Mouse (Mus musculus) adrenal gland, postnatal 36 days (tissue): ENCODE results near the gene Hoga1. TPM values are rescaled to one million over a fixed set of nuclear protein-coding genes. Genes with fewer than 3 reads are reported as not detected.
"Not testable (repeated sequence)": the region's sequence is repeated elsewhere in the genome, so short reads cannot be mapped to it uniquely, and the experiment has no call there.

Experiments used
- DNase-seq, 2 experiments: peaks; one replicate each; pipeline ENCODE4 v3.0.0; 2021; ENCODE audit warnings: mixed read lengths in 1 of 2
- total RNA-seq, 2 experiments: library from RNA; stranded (reverse); gene quantifications; 2 replicates each; pipeline ENCODE4 v1.2.3; 2021

The Hoga1 gene
- total RNA-seq, 2 experiments from 2014 or later = 4.3 to 6.7 TPM

GRCm38 (mm10) chr19:42069241-42069525 is 23.8 kb downstream of the Hoga1 start:
- DNase-seq = peak; percentile 37 to 65

DNA sequence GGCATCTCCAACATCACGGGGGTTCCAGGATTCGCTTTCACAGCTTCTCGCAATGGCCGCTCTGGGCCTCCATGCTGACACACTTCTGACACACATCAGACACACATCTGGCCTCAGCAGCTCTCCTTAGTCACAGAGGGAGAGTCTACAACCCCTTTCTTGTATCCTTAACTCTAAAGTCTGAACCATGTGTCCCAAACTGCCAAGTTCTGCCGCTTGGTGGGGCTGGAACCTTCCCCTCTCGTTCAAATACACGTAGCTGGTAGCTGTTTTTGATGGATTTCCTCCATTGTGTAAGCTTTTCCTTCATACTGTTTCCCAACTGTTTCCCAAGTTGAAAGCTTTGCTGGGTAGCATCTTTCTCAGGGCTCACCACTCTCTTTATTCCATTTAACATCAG is 25.8 kb downstream of the Hoga1 start:
- no peak for DNase-seq

DNA sequence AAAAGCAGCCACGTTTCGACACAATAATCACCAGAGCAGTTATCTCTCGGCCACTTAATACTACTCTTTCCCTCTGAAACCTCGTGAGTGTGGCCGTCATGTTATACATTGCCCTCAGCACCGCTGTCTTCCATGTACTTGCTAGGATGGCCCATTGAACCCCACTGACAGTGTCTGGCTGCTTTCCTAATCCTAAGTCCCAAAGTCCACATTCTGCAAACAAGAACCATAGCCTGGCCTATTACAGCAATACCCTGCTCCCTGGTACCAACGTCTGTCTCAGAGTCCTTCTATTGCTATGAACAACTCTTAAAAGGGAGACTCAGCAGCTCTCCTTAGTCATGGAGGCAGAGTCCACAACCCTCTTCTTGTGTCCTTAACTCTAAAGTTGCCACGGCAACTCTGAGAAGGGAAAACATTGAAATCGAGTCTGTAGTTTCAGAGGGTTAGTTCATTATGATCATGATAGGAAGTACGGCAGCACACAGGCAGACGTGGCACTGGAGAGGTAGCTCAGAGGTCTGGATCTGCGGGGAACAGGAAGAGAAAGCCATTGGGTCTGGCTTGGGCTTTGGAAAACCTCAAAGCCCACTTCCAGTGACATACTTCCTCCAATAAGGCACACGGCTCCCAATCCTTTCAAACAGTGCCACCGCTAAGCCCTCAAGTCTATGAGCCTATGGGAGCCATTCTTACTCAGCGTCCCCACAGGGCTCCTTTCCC is 26.6 kb downstream of the Hoga1 start:
- DNase-seq = no peak

- DNase-seq = peak; percentile 39 to 46
Measured at GRCm38 (mm10) chr19:42072802-42073201, 27.4 kb downstream of the Hoga1 start.

DNA sequence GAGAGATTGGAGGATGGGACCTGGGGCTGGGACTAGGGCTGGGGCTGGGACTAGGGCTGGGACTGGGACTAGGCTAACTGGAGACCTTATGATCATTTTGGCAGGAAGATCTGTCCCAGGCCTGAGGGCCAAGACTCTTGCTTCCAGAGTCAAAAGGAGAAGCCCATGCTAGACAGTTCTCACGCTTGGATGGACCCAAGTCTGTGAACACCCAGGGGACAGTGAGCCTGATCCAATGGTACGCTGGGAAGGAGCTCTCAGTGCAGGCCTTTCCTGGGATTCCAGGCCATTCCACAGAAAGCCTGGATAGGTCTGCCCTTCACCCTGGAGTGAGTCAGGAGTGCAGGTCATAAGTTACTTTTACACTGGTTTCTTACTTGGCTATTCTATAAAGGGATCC is 29.6 kb downstream of the Hoga1 start:
- DNase-seq = no peak

DNA sequence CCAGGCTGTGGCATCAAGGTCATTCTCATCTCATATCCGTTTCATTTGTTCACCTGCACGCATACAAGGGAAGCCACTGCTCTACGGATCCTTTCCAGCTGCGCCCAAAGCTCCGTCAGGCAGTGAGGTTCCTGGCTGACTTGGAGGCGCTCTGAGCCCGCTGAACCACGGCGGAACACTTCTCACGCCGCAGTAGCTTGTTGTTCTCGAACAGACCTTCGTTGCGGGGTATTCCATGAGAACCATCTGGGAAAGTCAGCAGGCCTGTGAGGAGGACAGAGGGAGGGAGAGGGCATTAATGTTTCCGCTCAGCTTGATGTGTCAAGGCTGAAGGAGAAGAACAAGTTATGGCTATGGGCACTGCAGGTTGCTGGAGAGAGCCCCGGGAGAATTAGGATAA is 30.6 kb downstream of the Hoga1 start:
- DNase-seq = no peak

- DNase-seq = no peak
Measured at GRCm38 (mm10) chr19:42078566-42078965, 33.2 kb downstream of the Hoga1 start.

DNA sequence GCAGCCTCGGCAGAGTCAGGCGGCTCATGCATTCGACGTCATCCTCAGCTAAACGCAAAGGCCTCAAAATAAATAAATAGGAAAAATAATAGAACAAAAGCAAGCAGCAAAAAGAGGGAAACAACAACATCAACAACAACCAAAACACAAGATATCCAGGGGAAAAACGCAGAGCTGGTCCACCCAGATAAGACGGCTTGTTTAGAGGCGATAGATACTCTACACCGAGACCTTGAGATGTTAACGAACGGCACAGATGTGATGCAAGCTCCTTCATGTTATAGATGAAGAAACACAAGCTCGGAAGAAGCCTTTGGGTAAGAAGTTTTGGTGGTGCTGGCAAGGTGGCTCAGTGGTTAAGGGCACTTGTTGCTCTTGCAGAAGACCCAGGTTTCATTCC is 33.6 kb downstream of the Hoga1 start:
- no peak for DNase-seq

- DNase-seq = peak; percentile 38 to 48
Measured at GRCm38 (mm10) chr19:42079950-42080349, 34.5 kb downstream of the Hoga1 start.

GRCm38 (mm10) chr19:42080469-42080868 is 35.1 kb downstream of the Hoga1 start:
- DNase-seq = no peak

- not testable (repeated sequence) for DNase-seq
Measured at GRCm38 (mm10) chr19:42081613-42082012, 36.2 kb downstream of the Hoga1 start.

DNA sequence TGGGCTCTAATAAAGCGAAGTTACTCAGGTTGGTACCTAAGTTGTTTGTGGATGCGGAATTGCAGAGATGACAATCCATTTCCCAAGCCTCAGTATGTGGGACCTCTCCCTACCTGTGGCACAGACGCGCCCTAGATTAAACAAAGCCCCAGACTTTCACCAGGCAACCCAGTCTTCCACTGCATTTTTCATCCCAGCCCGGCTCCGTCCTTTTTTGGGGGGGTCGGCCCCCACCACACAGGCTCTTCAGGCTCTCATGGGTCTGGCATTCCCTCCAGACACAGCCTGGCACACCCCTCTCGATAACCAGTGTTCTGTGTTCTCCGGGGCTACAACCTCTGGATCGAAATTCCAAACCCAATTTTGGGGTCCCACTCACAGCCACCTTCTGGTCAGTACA is 40.3 kb downstream of the Hoga1 start:
- no peak for DNase-seq

DNA sequence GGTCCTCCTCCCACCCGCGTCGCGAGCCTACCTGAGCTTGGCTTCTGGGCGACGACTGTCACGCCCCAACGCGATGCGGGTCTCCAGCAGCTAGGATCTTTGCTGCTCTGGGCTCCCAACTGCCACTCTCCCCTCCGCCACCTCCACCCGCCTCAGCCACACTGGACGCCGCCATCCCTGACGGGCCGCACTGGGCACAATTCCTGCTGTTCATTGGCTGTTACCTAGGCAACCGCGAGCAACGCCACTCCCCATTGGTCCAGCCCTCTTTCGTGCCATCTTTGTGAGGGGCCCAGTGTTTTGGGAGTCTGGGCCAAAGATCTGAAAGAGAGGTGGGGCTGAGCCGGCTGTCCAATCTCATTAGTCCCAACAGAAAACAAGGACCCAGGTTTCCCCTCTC is 40.8 kb downstream of the Hoga1 start, which contains the start of gene Morn4:
Gene Morn4, minus strand, starts transcription at position 192 of the 400 bp plus-strand sequence.
- DNase-seq = peak; percentile 89 to 90

- DNase-seq = peak; percentile 46 to 66
Measured at GRCm38 (mm10) chr19:42089103-42089747, 43.8 kb downstream of the Hoga1 start.

- DNase-seq = peak; percentile 99
Measured at GRCm38 (mm10) chr19:42089748-42090595, 44.6 kb downstream of the Hoga1 start, which contains the start of gene Pi4k2a. Gene Pi4k2a (plus strand): TSS chr19:42090470.

GRCm38 (mm10) chr19:42090637-42091141 is 45.3 kb downstream of the Hoga1 start:
- DNase-seq = no peak

GRCm38 (mm10) chr19:42099406-42099805 is 54.0 kb downstream of the Hoga1 start:
- no peak for DNase-seq

- DNase-seq = no peak
Measured at GRCm38 (mm10) chr19:42104681-42105080, 59.3 kb downstream of the Hoga1 start.

DNA sequence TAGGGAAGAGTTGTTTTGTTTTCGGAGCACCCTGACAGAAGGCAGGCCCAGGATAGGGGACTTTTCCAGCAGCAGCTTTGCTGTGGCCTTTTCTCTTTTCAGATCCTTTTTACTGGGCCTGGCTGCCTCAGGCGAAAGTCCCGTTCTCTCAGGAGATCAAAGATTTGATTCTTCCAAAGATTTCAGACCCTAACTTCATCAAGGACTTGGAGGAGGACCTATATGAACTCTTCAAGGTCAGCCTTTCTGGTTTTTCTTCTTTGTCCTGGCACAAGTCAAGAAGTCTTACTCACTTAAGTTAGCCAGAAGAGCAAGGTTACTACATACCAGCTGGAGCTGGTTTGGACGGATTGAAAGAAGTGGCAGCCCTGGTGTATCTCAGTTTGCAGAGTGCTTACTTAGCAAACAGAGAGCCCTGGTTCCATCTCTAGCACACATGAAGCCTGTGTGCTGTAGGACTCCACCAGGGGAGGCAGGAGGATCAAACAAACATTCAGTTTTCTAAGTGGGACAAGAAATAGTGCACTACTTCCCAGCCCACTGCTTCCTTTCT is 70.4 kb downstream of the Hoga1 start:
- DNase-seq = no peak

GRCm38 (mm10) chr19:42118142-42118541 is 72.7 kb downstream of the Hoga1 start:
- no peak for DNase-seq

DNA sequence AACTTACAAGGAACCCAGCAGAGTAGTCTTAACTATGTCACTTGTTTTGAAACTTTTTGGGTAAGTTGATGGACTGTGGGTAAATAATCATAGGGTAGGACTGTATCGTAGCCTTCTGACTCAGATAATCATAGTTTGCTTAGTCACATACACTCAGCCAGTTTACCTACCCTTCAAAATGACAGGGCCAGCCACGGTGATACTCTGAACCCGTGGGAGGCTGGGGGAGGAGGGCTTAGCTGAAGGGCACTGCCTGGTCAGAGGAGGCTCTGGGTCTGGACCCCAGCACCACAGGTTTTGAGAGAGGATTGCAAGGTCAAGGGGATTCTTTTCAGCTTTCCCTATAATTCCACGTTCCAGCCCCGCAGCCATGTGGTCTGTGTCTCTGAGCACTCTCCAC is 73.2 kb downstream of the Hoga1 start:
- DNase-seq = peak in 1 of 2 experiments; percentile 45

DNA sequence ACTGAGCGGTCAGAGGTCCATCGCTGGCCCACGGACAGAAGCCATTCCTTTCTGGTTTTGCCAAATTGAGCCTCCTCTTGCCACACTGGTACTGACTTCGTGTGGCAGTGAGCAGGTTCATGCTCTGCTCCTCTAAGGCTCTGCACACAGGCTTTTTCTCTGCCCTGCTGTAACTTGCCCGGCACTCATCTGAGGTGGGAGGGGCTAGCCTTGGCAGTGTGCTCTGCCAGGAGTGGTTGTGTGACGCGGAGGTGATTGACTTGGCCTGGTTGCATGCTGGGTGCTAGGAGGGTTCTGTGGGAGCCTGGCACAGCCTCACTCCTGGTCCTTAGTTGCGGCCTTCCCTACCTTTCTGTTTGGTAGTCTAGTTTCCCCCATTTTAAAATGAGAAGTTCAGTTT is 75.0 kb downstream of the Hoga1 start:
- peak; percentile 57 to 61 for DNase-seq
